Mouse (Mus musculus): Measurements from ENCODE around the gene Me3.

The Me3 gene

DNA sequence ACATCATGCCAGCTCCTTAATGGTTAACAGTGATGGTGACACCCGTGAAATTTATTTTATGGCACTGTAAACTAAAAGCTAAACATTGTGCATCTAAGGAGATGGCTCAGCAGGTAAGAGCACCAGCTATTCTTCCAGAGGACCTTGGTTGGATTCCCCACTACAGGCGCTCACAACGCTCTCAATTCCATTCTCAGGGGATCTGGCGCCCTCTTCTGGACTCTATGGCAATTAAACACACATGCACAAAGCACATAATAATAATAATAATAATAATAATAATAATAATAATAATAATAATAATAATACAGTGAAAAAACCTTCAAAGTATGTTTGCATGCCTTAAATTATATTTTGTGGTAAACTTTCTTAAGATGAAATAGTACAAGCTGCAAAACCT, 259.7 kb downstream of the Me3 start:
- DNase-seq (ENCODE audit: low read depth, low spot score), result peak; percentile 50

DNA sequence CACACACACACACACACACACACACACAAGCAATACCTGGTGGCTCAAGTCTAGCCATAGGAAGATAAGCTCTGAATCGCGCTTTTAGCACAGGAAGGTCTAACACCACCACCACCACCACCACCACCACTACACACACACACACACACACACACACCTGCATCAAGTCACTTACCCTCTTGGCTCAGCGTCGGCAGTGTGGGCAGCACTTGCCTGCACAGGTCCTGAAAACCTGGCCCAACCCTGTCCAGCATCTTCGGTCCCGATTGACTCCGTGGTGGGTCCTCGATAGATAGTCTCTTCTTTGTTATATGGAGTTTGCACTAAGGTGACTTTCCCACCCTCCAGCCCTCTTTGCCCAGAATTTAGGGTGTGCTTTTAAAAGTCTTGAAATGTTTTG, 270.8 kb downstream of the Me3 start:
- no peak for DNase-seq (ENCODE audit: low read depth, low spot score)

DNA sequence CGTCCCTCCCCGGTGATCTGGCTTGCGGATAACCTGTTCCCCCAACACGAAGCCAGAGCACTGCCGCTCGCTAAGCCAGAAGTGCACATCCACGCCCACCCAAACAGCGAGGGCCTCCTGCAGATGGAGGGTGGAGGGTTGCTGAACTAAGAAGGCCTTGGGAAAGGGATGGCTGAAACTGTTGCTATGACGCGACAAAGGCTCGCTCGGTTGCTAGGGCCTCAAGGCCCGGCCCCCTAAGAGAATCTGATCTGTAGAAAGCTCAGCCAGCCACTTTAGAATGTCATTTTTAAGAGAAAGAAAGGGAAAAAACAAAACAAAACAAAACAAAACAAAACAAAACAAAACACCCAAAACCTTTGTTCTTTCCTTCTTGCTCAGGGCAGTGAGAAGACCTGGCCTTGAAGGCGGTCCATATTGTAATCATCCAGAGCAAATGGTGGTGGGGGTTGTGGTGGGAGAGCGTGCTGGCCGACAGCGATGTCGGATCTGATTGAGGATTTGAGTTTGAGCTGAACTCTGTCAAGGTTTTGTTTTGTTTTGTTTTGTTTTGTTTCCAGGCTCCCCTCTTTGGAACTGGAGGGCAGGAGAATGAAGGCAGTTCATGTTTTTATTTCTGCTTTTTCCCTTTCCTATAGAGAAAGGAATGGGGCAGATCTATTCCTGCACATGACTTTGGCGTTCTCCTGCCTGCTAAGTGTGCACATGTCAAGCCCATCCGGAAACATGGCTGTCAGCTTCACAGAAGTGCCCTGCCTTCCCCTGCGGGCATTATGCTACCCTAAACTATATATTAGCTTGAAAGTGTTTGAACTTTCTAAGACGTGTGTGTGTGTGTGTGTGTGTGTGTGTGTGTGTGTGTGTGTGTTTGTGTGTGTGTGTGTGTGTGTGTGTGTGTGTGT, 271.5 kb downstream of the Me3 start, which contains the start of gene Ccdc81:
Gene Ccdc81 (minus strand): TSS at position 188 of the 902 bp plus-strand sequence.
- DNase-seq (ENCODE audit: low read depth, low spot score), result peak; percentile 61

Measured in ES-CJ7 (cell line).